Mouse (Mus musculus): ENCODE measurements around the gene Cdh8. TPM values are rescaled to one million over a fixed set of nuclear protein-coding genes. Genes with fewer than 3 reads are reported as not detected.

Cdh8 gene
- polyA plus RNA-seq, 1 experiment from 2014 or later: 50.5 TPM

- Histone ChIP-seq H3K36me3 (no peaks in the 10 kb centered on the region), H3K4me1 (replicated peaks) (no peaks in the 10 kb centered on the region), H3K4me2 (no peak overlapping the region), H3K27me3 (no peaks in the 10 kb centered on the region), H3K9ac (no peak overlapping the region), H3K27ac (replicated peaks) (no peak overlapping the region), H3K4me3 (no peak overlapping the region), H3K9me3 (no peaks in the 10 kb centered on the region)
- WGBS: 74% methylated on average over 3 of the region's 3 CpGs
- no peak for ATAC-seq (ENCODE audit: low FRiP score, low read depth)
Observed at GRCm38 (mm10) chr8:99369166-99369565, 47.1 kb downstream of the Cdh8 start.

- Histone ChIP-seq H3K27ac (replicated peaks) (no peak overlapping the region), H3K4me3 (no peak overlapping the region), H3K4me1 (replicated peaks) (no peaks in the 10 kb centered on the region), H3K9ac (no peak overlapping the region), H3K4me2 (no peak overlapping the region), H3K9me3 (no peaks in the 10 kb centered on the region), H3K36me3 (no peaks in the 10 kb centered on the region), H3K27me3 (no peaks in the 10 kb centered on the region)
- ATAC-seq (ENCODE audit: low FRiP score, low read depth): peak; percentile 54; the same call in 1 of the 2 replicates
- WGBS: 88% methylated on average over 7 of the region's 7 CpGs
Observed at GRCm38 (mm10) chr8:99368449-99368848, 47.8 kb downstream of the Cdh8 start.

- no peaks in the 10 kb centered on the region for H3K9me3 ChIP-seq
- ATAC-seq (ENCODE audit: low FRiP score, low read depth): no peak
- H3K4me2 ChIP-seq: no peak overlapping the region
- 83% methylated on average over 3 of the region's 3 CpGs for WGBS
- H3K4me1 ChIP-seq (replicated peaks): no peaks in the 10 kb centered on the region
- H3K4me3 ChIP-seq: no peak overlapping the region
- no peaks in the 10 kb centered on the region for H3K27me3 ChIP-seq
- H3K9ac ChIP-seq: no peak overlapping the region
- H3K36me3 ChIP-seq: no peaks in the 10 kb centered on the region
- no peak overlapping the region for H3K27ac ChIP-seq (replicated peaks)
Observed at GRCm38 (mm10) chr8:99353923-99354322, 62.3 kb downstream of the Cdh8 start.

GRCm38 (mm10) chr8:99353221-99353620, 63.0 kb downstream of the Cdh8 start:
- no peak overlapping the region for H3K9ac ChIP-seq
- H3K4me3 ChIP-seq: no peak overlapping the region
- no peaks in the 10 kb centered on the region for H3K9me3 ChIP-seq
- H3K27ac ChIP-seq (replicated peaks): no peak overlapping the region
- WGBS: 83% methylated on average over 1 of the region's 1 CpGs
- H3K4me2 ChIP-seq: no peak overlapping the region
- ATAC-seq (ENCODE audit: low FRiP score, low read depth): no peak
- H3K27me3 ChIP-seq: no peaks in the 10 kb centered on the region
- H3K4me1 ChIP-seq (replicated peaks): peaks cover 5% of the 10 kb centered on the region; the same call in 1 of the 2 replicates
- no peaks in the 10 kb centered on the region for H3K36me3 ChIP-seq

GRCm38 (mm10) chr8:99349456-99349855, 66.8 kb downstream of the Cdh8 start:
- no peak overlapping the region for H3K4me2 ChIP-seq
- no peaks in the 10 kb centered on the region for H3K36me3 ChIP-seq
- ATAC-seq (ENCODE audit: low FRiP score, low read depth): no peak
- no peak overlapping the region for H3K27ac ChIP-seq (replicated peaks)
- H3K9ac ChIP-seq: no peak overlapping the region
- no peak overlapping the region for H3K4me3 ChIP-seq
- no peaks in the 10 kb centered on the region for H3K9me3 ChIP-seq
- no peaks in the 10 kb centered on the region for H3K27me3 ChIP-seq
- peaks cover 5% of the 10 kb centered on the region; the same call in 1 of the 2 replicates for H3K4me1 ChIP-seq (replicated peaks)

- Histone ChIP-seq H3K27me3 (no peaks in the 10 kb centered on the region), H3K9ac (no peak overlapping the region), H3K4me2 (no peak overlapping the region), H3K4me1 (replicated peaks) (peaks cover 5% of the 10 kb centered on the region; the same call in 1 of the 2 replicates), H3K4me3 (no peak overlapping the region), H3K27ac (replicated peaks) (no peak overlapping the region), H3K9me3 (no peaks in the 10 kb centered on the region), H3K36me3 (no peaks in the 10 kb centered on the region)
- no peak for ATAC-seq (ENCODE audit: low FRiP score, low read depth)
- 38% methylated on average over 3 of the region's 3 CpGs for WGBS
Observed at GRCm38 (mm10) chr8:99348618-99349017, 67.7 kb downstream of the Cdh8 start.

- H3K9ac ChIP-seq: no peak overlapping the region
- no peaks in the 10 kb centered on the region for H3K36me3 ChIP-seq
- H3K27ac ChIP-seq (replicated peaks): no peak overlapping the region
- H3K4me2 ChIP-seq: no peak overlapping the region
- no peaks in the 10 kb centered on the region for H3K4me1 ChIP-seq (replicated peaks)
- 67% methylated on average over 1 of the region's 1 CpGs for WGBS
- ATAC-seq (ENCODE audit: low FRiP score, low read depth): no peak
- H3K9me3 ChIP-seq: no peaks in the 10 kb centered on the region
- no peaks in the 10 kb centered on the region for H3K27me3 ChIP-seq
- no peak overlapping the region for H3K4me3 ChIP-seq
Observed at GRCm38 (mm10) chr8:99339310-99339709, 77.0 kb downstream of the Cdh8 start.

GRCm38 (mm10) chr8:99327559-99327958, 88.7 kb downstream of the Cdh8 start:
- Histone ChIP-seq H3K27ac (replicated peaks) (no peak overlapping the region), H3K9ac (no peak overlapping the region), H3K9me3 (no peaks in the 10 kb centered on the region), H3K4me2 (no peak overlapping the region), H3K36me3 (no peaks in the 10 kb centered on the region), H3K27me3 (no peaks in the 10 kb centered on the region), H3K4me3 (no peak overlapping the region), H3K4me1 (replicated peaks) (no peaks in the 10 kb centered on the region)
- ATAC-seq (ENCODE audit: low FRiP score, low read depth): no peak
- 87% methylated on average over 5 of the region's 5 CpGs for WGBS

GRCm38 (mm10) chr8:99314561-99314960, 101.7 kb downstream of the Cdh8 start:
- Histone ChIP-seq H3K4me3 (no peak overlapping the region), H3K27ac (replicated peaks) (no peak overlapping the region), H3K4me2 (no peak overlapping the region), H3K9me3 (no peaks in the 10 kb centered on the region), H3K36me3 (no peaks in the 10 kb centered on the region), H3K9ac (no peak overlapping the region), H3K4me1 (replicated peaks) (no peaks in the 10 kb centered on the region), H3K27me3 (no peaks in the 10 kb centered on the region)
- no peak for ATAC-seq (ENCODE audit: low FRiP score, low read depth)
- 89% methylated on average over 2 of the region's 2 CpGs for WGBS

- H3K4me1 ChIP-seq (replicated peaks): no peaks in the 10 kb centered on the region
Observed at GRCm38 (mm10) chr8:99304184-99304583, 112.1 kb downstream of the Cdh8 start.

GRCm38 (mm10) chr8:99290201-99290600, 126.1 kb downstream of the Cdh8 start:
- 87% methylated on average over 1 of the region's 1 CpGs for WGBS
- ATAC-seq (ENCODE audit: low FRiP score, low read depth): no peak
- Histone ChIP-seq H3K9me3 (no peaks in the 10 kb centered on the region), H3K4me2 (no peak overlapping the region), H3K4me1 (replicated peaks) (no peaks in the 10 kb centered on the region), H3K27ac (replicated peaks) (no peak overlapping the region), H3K4me3 (no peak overlapping the region), H3K27me3 (no peaks in the 10 kb centered on the region), H3K9ac (no peak overlapping the region), H3K36me3 (no peaks in the 10 kb centered on the region)

More at GRCm38 (mm10) chr8:99304184-99304583, 112.1 kb downstream of the Cdh8 start:
- WGBS: 79% methylated on average over 4 of the region's 4 CpGs
- H3K4me3 ChIP-seq: no peak overlapping the region
- no peak overlapping the region for H3K9ac ChIP-seq
- no peaks in the 10 kb centered on the region for H3K36me3 ChIP-seq
- H3K27me3 ChIP-seq: no peaks in the 10 kb centered on the region
- H3K9me3 ChIP-seq: no peaks in the 10 kb centered on the region
- no peak overlapping the region for H3K27ac ChIP-seq (replicated peaks)
- no peak for ATAC-seq (ENCODE audit: low FRiP score, low read depth)
- no peak overlapping the region for H3K4me2 ChIP-seq

- no peaks in the 10 kb centered on the region for H3K4me1 ChIP-seq (replicated peaks)
- no peak overlapping the region for H3K4me3 ChIP-seq
- H3K9ac ChIP-seq: no peak overlapping the region
- no peaks in the 10 kb centered on the region for H3K36me3 ChIP-seq
- no peak overlapping the region for H3K27ac ChIP-seq (replicated peaks)
- no peaks in the 10 kb centered on the region for H3K9me3 ChIP-seq
- WGBS: 58% methylated on average over 1 of the region's 1 CpGs
- no peaks in the 10 kb centered on the region for H3K27me3 ChIP-seq
- H3K4me2 ChIP-seq: no peak overlapping the region
- ATAC-seq (ENCODE audit: low FRiP score, low read depth): no peak
Observed at GRCm38 (mm10) chr8:99285103-99285502, 131.2 kb downstream of the Cdh8 start.

GRCm38 (mm10) chr8:99280375-99280774, 135.9 kb downstream of the Cdh8 start:
- no peak overlapping the region for H3K9ac ChIP-seq
- H3K27ac ChIP-seq (replicated peaks): no peak overlapping the region
- no peaks in the 10 kb centered on the region for H3K27me3 ChIP-seq
- no peaks in the 10 kb centered on the region for H3K9me3 ChIP-seq
- no peak for ATAC-seq (ENCODE audit: low FRiP score, low read depth)
- H3K4me3 ChIP-seq: no peak overlapping the region
- H3K4me2 ChIP-seq: no peak overlapping the region
- H3K4me1 ChIP-seq (replicated peaks): no peaks in the 10 kb centered on the region
- H3K36me3 ChIP-seq: no peaks in the 10 kb centered on the region

Measured in hindbrain, embryonic 15.5 days (tissue).